ENCODE assay signal across 8 mouse cellular contexts in genomic region chr13:24937108-24937838, GRCm38 (mm10). TPM values are rescaled to one million over a fixed set of nuclear protein-coding genes. Genes with fewer than 3 reads are reported as not detected.
A peak's percentile ranks its signal among the peaks of the same experiment; 100 is the strongest.
DNase-seq lines count a peak whose midpoint lies in the region; ATAC-seq and TF ChIP-seq lines count a peak whose summit lies in the region.

Aldh5a1 (minus strand) TSS chr13:24937661.

- peak within 1 kb of the TSS; percentile 91 for H3K27ac ChIP-seq in intestine, postnatal 0 days (ENCODE audit: low read depth, low read length)
- peak within 1 kb of the TSS; percentile 93 for H3K27ac ChIP-seq in limb, embryonic 10.5 days
- peak within 1 kb of the TSS; percentile 60 for H3K27ac ChIP-seq in midbrain, embryonic 12.5 days (replicated peaks)
- H3K27ac ChIP-seq in spleen, adult 2 months (ENCODE audit: insufficient read depth, low read length) = no peak within 1 kb of the TSS

- H3K4me3 ChIP-seq in erythroblast, embryonic 14.5 days (replicated peaks) = peak within 1 kb of the TSS; percentile 60
- H3K4me3 ChIP-seq in intestine, postnatal 0 days (ENCODE audit: low read depth, low read length) = peak within 1 kb of the TSS; percentile 97
- peak within 1 kb of the TSS; percentile 84 for H3K4me3 ChIP-seq in limb, embryonic 10.5 days
- peak within 1 kb of the TSS; percentile 67 for H3K4me3 ChIP-seq in midbrain, embryonic 12.5 days
- peak within 1 kb of the TSS; percentile 67 for H3K4me3 ChIP-seq in spleen, adult 2 months (ENCODE audit: extremely low read depth, insufficient read depth, insufficient read length)

- peaks cover 7% of the 10 kb centered on the region for H3K4me1 ChIP-seq in erythroblast, embryonic 14.5 days (ENCODE audit: control insufficient read depth)
- no peaks in the 10 kb centered on the region for H3K4me1 ChIP-seq in intestine, postnatal 0 days (replicated peaks; ENCODE audit: control insufficient read depth, insufficient read depth, low read length)
- peaks cover 14% of the 10 kb centered on the region for H3K4me1 ChIP-seq in limb, embryonic 10.5 days
- H3K4me1 ChIP-seq in midbrain, embryonic 12.5 days = peaks cover 10% of the 10 kb centered on the region; the same call in 1 of the 2 replicates
- H3K4me1 ChIP-seq in spleen, adult 2 months (ENCODE audit: control insufficient read depth, insufficient read depth, insufficient read length) = peaks cover 3% of the 10 kb centered on the region; the same call in 1 of the 2 replicates

- H3K9me3 ChIP-seq in erythroblast, embryonic 14.5 days (ENCODE audit: control insufficient read depth, low read length) = peaks cover 2% of the 10 kb centered on the region; the same call in 1 of the 2 replicates
- no peaks in the 10 kb centered on the region for H3K9me3 ChIP-seq in intestine, postnatal 0 days (ENCODE audit: control insufficient read depth)
- H3K9me3 ChIP-seq in limb, embryonic 10.5 days (replicated peaks) = no peaks in the 10 kb centered on the region
- no peaks in the 10 kb centered on the region for H3K9me3 ChIP-seq in midbrain, embryonic 12.5 days

- DNase-seq in embryo, embryonic 9.5 days (ENCODE audit: extremely low spot score) = peak; percentile 86
- DNase-seq in limb, embryonic 10.5 days (ENCODE audit: low spot score) = peak; percentile 85
- DNase-seq in spleen, adult 2 months (ENCODE audit: low read depth in 1 of 2, low spot score in 2 of 2) = peak in 1 of 2 experiments; percentile 31

- WGBS in intestine, postnatal 0 days = under 1% methylated on average over 73 of the region's 75 CpGs
- WGBS in limb, embryonic 10.5 days = 1% methylated on average over 75 of the region's 75 CpGs
- WGBS in midbrain, embryonic 12.5 days = 1% methylated on average over 70 of the region's 75 CpGs
- WGBS in spleen, adult 2 months = 1% methylated on average over 75 of the region's 75 CpGs

- H3K36me3 ChIP-seq in erythroblast, embryonic 14.5 days (ENCODE audit: control insufficient read depth) = no peaks in the 10 kb centered on the region
- H3K36me3 ChIP-seq in intestine, postnatal 0 days (ENCODE audit: control insufficient read depth, insufficient read depth) = no peaks in the 10 kb centered on the region
- H3K36me3 ChIP-seq in limb, embryonic 10.5 days = 0 out of 2 replicates have a peak, but pooled peaks cover 3% of the 10 kb centered on the region
- no peaks in the 10 kb centered on the region for H3K36me3 ChIP-seq in midbrain, embryonic 12.5 days
- no peaks in the 10 kb centered on the region for H3K36me3 ChIP-seq in spleen, adult 2 months (ENCODE audit: control insufficient read depth, insufficient read depth, low read length)

- peak within 1 kb of the TSS; percentile 98 for H3K9ac ChIP-seq in intestine, postnatal 0 days (ENCODE audit: low read depth, low read length)
- H3K9ac ChIP-seq in midbrain, embryonic 12.5 days (replicated peaks) = peak within 1 kb of the TSS; percentile 68

- H3K4me2 ChIP-seq in intestine, postnatal 0 days (replicated peaks; ENCODE audit: low read depth) = peak within 1 kb of the TSS; percentile 85
- H3K4me2 ChIP-seq in midbrain, embryonic 12.5 days (replicated peaks) = peak within 1 kb of the TSS; percentile 61

- ATAC-seq in erythroblast, adult 5-6 weeks (replicated peaks; ENCODE audit: low FRiP score, poor library complexity, severe bottlenecking) = no peak
- peak; percentile 52 for ATAC-seq in granulocyte monocyte progenitor cell, adult 5-6 weeks (replicated peaks; ENCODE audit: poor library complexity, severe bottlenecking)
- ATAC-seq in intestine, postnatal 0 days = peak; percentile 74
- ATAC-seq in midbrain, embryonic 12.5 days (ENCODE audit: low FRiP score, low read depth) = peak; percentile 86

- TF ChIP-seq CTCF in intestine, postnatal 0 days (IDR thresholded peaks at IDR 0.05; ENCODE audit: low read depth) = peak; percentile 75
- no peak for TF ChIP-seq CTCF in spleen, adult 2 months (IDR thresholded peaks at IDR 0.05; ENCODE audit: extremely low read depth, insufficient read depth, insufficient read length, insufficient replicate concordance)

- TF ChIP-seq POLR2A in spleen, adult 2 months (IDR thresholded peaks at IDR 0.05; ENCODE audit: low read depth, low read length) = no peak

- H3K27me3 ChIP-seq in erythroblast, embryonic 14.5 days (ENCODE audit: control insufficient read depth) = peaks cover 49% of the 10 kb centered on the region
- H3K27me3 ChIP-seq in intestine, postnatal 0 days (replicated peaks; ENCODE audit: control insufficient read depth, insufficient read depth, low read length) = no peaks in the 10 kb centered on the region
- H3K27me3 ChIP-seq in limb, embryonic 10.5 days (ENCODE audit: low read depth, poor library complexity, severe bottlenecking) = peaks cover 9% of the 10 kb centered on the region; the same call in 1 of the 2 replicates
- H3K27me3 ChIP-seq in midbrain, embryonic 12.5 days = no peaks in the 10 kb centered on the region
- peaks cover 4% of the 10 kb centered on the region for H3K27me3 ChIP-seq in spleen, adult 2 months (ENCODE audit: control insufficient read depth, insufficient read depth, low read length)

RNA-seq across cellular contexts. Expression of gene Aldh5a1, which starts in this region (rescaled TPM):
- polyA plus RNA-seq in erythroblast, embryonic 14.5 days (2012) = 0.01 TPM in 1 of 2 replicates, not detected in the other
- total RNA-seq in erythroblast, adult 5-6 weeks (2015; ENCODE audit: low replicate concordance) = 0.21 and 0.38 TPM in 2 replicates
- 0.56 TPM in 1 of 2 replicates, not detected in the other for total RNA-seq in erythroblast, adult 5-6 weeks (2017; ENCODE audit: low replicate concordance)
- 1.5 TPM in 2 replicates for total RNA-seq in granulocyte monocyte progenitor cell, adult 5-6 weeks (2014; fragmentation: Nextera tagmentation)
- 2.6 and 3.1 TPM in 2 replicates for total RNA-seq in granulocyte monocyte progenitor cell, adult 5-6 weeks (2017)
- polyA plus RNA-seq in intestine, postnatal 0 days (2015; fragmentation: Nextera tagmentation; extraction: Ambion mirVana) = 5.0 and 5.4 TPM in 2 replicates
- 4.7 and 5.6 TPM in 2 replicates for polyA plus RNA-seq in limb, embryonic 10.5 days (2016; fragmentation: Nextera tagmentation; extraction: Ambion mirVana)
- 9.9 and 10.1 TPM in 2 replicates for polyA plus RNA-seq in midbrain, embryonic 12.5 days (2016; fragmentation: Nextera tagmentation; extraction: Ambion mirVana)
- 0.50 and 0.55 TPM in 2 replicates for polyA plus RNA-seq in spleen, adult 2 months (2012; rRNA removed)
